Mouse (Mus musculus) kidney, embryonic 16.5 days (tissue): ENCODE results near the gene Kif1b. TPM values are rescaled to one million over a fixed set of nuclear protein-coding genes. Genes with fewer than 3 reads are reported as not detected.

Experiments
- ATAC-seq: fragments of 200-750 bp; cut with Nextera tagmentation; 2 replicates; pipeline ENCODE4 v1.8.0; 2017; ENCODE audit warnings: moderate TSS enrichment; ENCODE audit not compliant: low FRiP score, low TSS enrichment
- H3K27ac ChIP-seq: fragments of 300-500 bp; sonication (generic); 2 replicates; pipeline ENCODE4 v1.5.1; 2014; ENCODE audit warnings: low read length
- H3K27me3 ChIP-seq: fragments of 300-500 bp; sonication (generic); 2 replicates; pipeline ENCODE4 v1.6.1; 2014; ENCODE audit warnings: low read length, control low read depth, mixed read lengths; ENCODE audit not compliant: insufficient read depth
- H3K36me3 ChIP-seq: fragments of 300-500 bp; sonication (generic); 2 replicates; pipeline ENCODE4 v1.6.1; 2014; ENCODE audit warnings: low read length, control low read depth, mixed read lengths; ENCODE audit not compliant: insufficient read depth
- H3K4me1 ChIP-seq: fragments of 300-500 bp; sonication (generic); 2 replicates; pipeline ENCODE4 v1.6.1; 2014; ENCODE audit warnings: low read length, control low read depth, mixed read lengths; ENCODE audit not compliant: insufficient read depth
- H3K4me2 ChIP-seq: fragments of 300-500 bp; sonication (generic); replicated peaks from 2 replicates; pipeline ENCODE4 v1.6.1; 2014; ENCODE audit warnings: low read depth, low read length
- H3K4me3 ChIP-seq: fragments of 300-500 bp; sonication (generic); 2 replicates; pipeline ENCODE4 v1.5.1; 2014; ENCODE audit warnings: mild to moderate bottlenecking, low read length
- H3K9ac ChIP-seq: fragments of 300-500 bp; sonication (generic); replicated peaks from 2 replicates; pipeline ENCODE4 v1.6.1; 2014; ENCODE audit warnings: low read length
- H3K9me3 ChIP-seq: fragments of 300-500 bp; sonication (generic); 2 replicates; pipeline ENCODE4 v1.6.1; 2016; ENCODE audit warnings: low read length, control low read depth
- WGBS: fragments of 180-500 bp; shearing (Covaris S2); extraction: QIAGEN DNeasy Blood & Tissue Kit; methylation state at CpG from one replicate; pipeline ENCODE4 v1.1.7; 2014; 5-methylcytosine and 5-hydroxymethylcytosine counted together
- polyA plus RNA-seq: library from polyadenylated mRNA; unstranded; fragments of >200 nt; fragmentation: Nextera tagmentation; extraction: Ambion mirVana; gene quantifications from 2 replicates; pipeline ENCODE4 v1.2.1, GENCODE M21; 2015

Kif1b gene
- polyA plus RNA-seq, 1 experiment from 2014 or later, result 25.7 TPM

GRCm38 (mm10) chr4:149147528-149147927 lies 160.0 kb downstream of the Kif1b start:
- peaks cover 22% of the 10 kb centered on the region for H3K36me3 ChIP-seq
- 83% methylated on average over 7 of the region's 7 CpGs for WGBS
- H3K4me3 ChIP-seq, result no peak overlapping the region
- H3K9me3 ChIP-seq, result no peaks in the 10 kb centered on the region
- no peak overlapping the region for H3K4me2 ChIP-seq
- no peak for ATAC-seq
- H3K9ac ChIP-seq, result no peak overlapping the region
- H3K27me3 ChIP-seq, result no peaks in the 10 kb centered on the region
- H3K4me1 ChIP-seq, result peaks cover 9% of the 10 kb centered on the region; the same call in 1 of the 2 replicates
- 0 out of 2 replicates have a peak overlapping the region, but pooled peaks have one; percentile 22 for H3K27ac ChIP-seq

DNA sequence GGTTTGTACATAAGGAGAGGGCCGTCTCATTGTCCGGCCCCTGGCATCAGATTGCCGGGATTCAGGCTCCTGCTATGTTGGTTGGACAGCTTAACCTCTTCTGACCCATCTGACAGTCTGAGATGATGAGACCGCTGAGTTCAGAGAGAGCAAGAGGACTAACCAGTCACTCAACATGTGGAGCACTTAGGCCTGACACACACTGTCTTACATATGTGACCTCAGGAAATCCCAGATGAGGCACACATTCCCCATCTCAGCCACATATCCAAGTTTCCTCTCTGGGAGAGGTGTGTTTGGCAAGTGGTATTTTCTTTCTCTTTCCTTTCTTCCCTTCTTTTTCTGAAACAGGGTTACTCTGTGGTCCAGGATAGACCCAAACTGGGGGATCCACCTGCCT lies 162.3 kb downstream of the Kif1b start:
- no peaks in the 10 kb centered on the region for H3K27me3 ChIP-seq
- WGBS, result 84% methylated on average over 4 of the region's 4 CpGs
- no peak for ATAC-seq

DNA sequence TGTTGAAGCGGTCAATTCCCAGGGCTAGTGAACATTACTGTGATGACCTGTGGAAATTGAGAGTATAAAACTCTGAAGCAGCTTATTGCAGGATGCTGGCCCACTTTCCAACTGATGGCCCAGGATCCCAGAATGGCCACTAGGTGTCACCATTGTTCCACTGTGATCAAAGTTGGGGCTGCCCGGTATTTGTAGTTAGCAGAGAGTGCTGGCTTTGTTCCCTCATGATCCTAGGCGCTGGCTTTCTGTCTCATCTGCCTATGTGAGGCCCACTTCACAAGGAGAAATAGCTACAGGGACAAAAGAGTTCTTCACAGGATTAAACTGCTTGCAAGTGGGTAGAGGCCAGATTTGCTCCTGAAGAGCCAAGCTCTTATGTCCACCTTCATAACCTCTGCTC lies 163.0 kb downstream of the Kif1b start:
- H3K4me3 ChIP-seq, result no peak overlapping the region
- no peak overlapping the region for H3K27ac ChIP-seq
- no peak overlapping the region; the same call in 1 of the 2 replicates for H3K9ac ChIP-seq
- 1% methylated on average over 3 of the region's 3 CpGs for WGBS
- H3K9me3 ChIP-seq, result no peaks in the 10 kb centered on the region
- no peaks in the 10 kb centered on the region for H3K36me3 ChIP-seq
- H3K4me2 ChIP-seq, result no peak overlapping the region
- no peaks in the 10 kb centered on the region for H3K27me3 ChIP-seq
- ATAC-seq, result peak; percentile 90
- peaks cover 9% of the 10 kb centered on the region; the same call in 1 of the 2 replicates for H3K4me1 ChIP-seq

More for the DNA sequence above, 162.3 kb downstream of the Kif1b start:
- Histone ChIP-seq H3K9ac (no peak overlapping the region), H3K4me2 (no peak overlapping the region), H3K27ac (no peak overlapping the region), H3K9me3 (no peaks in the 10 kb centered on the region), H3K36me3 (0 out of 2 replicates have a peak, but pooled peaks cover under 1% of the 10 kb centered on the region), H3K4me1 (peaks cover 9% of the 10 kb centered on the region; the same call in 1 of the 2 replicates), H3K4me3 (no peak overlapping the region)

DNA sequence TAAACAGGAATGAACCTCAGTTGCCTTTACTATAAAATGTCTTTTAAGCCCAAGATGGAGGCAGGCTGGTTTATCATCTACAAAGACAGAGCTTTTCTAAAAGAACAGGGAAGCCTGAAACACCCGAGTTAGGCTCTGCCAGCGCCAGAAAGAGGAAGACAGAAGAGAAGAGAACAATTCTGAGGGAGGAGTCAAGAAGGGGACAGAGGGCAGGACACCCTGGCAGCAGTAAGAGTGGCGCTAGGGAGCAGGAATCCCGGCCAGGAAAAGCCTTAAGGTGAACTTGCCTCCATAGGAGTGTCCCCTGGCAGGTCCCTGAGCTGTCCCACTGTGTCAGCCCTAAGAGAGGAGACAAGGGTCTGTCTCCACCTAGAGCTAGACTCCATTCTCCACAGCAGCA lies 163.9 kb downstream of the Kif1b start:
- Histone ChIP-seq H3K27me3 (no peaks in the 10 kb centered on the region), H3K4me2 (no peak overlapping the region), H3K9me3 (no peaks in the 10 kb centered on the region), H3K4me1 (peaks cover 9% of the 10 kb centered on the region; the same call in 1 of the 2 replicates), H3K9ac (no peak overlapping the region), H3K27ac (no peak overlapping the region), H3K4me3 (no peak overlapping the region), H3K36me3 (no peaks in the 10 kb centered on the region)
- ATAC-seq, result no peak
- 16% methylated on average over 4 of the region's 4 CpGs for WGBS

DNA sequence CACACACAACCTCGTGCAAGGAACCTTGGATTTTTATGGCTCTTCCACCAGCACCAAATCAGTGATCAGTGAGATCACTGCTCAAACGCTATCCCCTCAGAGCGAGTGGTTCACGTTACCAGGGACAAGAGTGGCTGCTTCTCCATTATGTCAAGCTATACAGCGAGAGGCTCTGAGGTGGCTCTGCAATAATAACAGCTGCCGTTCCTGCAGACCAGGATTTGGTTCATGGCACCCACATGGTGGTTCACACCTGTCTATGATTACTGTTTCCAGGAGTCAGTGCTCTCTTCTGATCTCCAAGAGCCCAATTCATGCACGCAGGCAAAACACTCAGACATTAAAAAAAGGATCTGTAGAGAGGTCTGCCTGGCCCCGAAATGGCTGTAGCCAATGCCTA lies 169.0 kb downstream of the Kif1b start:
- Histone ChIP-seq H3K4me2 (no peak overlapping the region), H3K4me1 (peaks cover 6% of the 10 kb centered on the region), H3K4me3 (no peak overlapping the region), H3K9me3 (no peaks in the 10 kb centered on the region), H3K36me3 (no peaks in the 10 kb centered on the region), H3K27me3 (no peaks in the 10 kb centered on the region), H3K27ac (no peak overlapping the region), H3K9ac (no peak overlapping the region)
- ATAC-seq, result no peak
- WGBS, result 64% methylated on average over 8 of the region's 8 CpGs

DNA sequence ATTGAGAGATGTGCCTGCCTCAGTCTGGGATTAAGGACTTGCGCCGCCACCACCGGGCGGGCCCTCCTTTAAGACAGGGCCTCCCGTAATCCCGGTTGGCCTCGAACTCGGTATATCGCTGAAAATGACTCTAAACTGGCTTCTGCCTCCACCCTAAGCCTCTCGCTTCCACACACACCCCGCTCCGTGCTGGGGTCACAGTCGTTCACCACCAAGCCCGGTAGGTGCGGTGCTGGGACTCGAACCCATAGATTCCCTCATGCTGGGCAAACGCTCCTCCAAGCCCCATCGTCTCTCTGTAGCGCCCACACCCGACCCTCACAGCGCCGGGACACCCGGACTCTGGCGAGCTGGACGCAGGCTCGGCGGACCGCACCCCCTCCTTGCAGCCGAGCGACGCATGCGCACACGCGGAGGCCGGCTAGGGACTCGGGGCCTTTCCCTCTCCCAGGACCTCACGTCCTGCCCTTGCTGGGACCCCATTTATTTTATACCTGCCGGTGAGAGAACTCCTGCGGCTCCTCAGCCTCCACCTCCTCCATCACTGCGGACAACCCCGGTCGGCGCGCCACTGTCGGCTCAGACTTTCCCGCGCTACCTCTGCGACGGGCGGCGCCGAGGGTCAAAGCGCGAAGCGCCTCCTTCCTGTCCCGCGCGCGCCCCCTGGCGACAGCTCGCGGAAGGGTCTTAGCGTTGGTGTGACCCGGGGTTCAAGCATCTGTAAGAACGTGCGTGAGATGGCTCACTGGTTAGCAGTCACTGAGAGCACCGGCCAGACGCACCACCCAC lies 170.3 kb downstream of the Kif1b start, which contains the start of gene Cenps:
Gene Cenps (minus strand): TSS at position 648 of the 789 bp plus-strand sequence.
- peak within 1 kb of the TSS; percentile 66 for H3K4me2 ChIP-seq
- peak within 1 kb of the TSS; percentile 65 for H3K4me3 ChIP-seq
- H3K4me1 ChIP-seq, result peaks cover 6% of the 10 kb centered on the region
- H3K27me3 ChIP-seq, result no peaks in the 10 kb centered on the region
- H3K9ac ChIP-seq, result peak within 1 kb of the TSS; percentile 78
- H3K36me3 ChIP-seq, result no peaks in the 10 kb centered on the region
- WGBS, result 1% methylated on average over 68 of the region's 68 CpGs
- peak within 1 kb of the TSS; percentile 92 for H3K27ac ChIP-seq
- H3K9me3 ChIP-seq, result no peaks in the 10 kb centered on the region
- peak; percentile 94 for ATAC-seq

GRCm38 (mm10) chr4:149136116-149136850 lies 171.2 kb downstream of the Kif1b start:
- no peak for ATAC-seq
- Histone ChIP-seq H3K4me2 (peak overlapping the region; percentile 66), H3K4me1 (peaks cover 6% of the 10 kb centered on the region), H3K27me3 (no peaks in the 10 kb centered on the region), H3K4me3 (peak overlapping the region; percentile 65), H3K27ac (no peak overlapping the region), H3K9me3 (no peaks in the 10 kb centered on the region), H3K9ac (peak overlapping the region; percentile 78), H3K36me3 (no peaks in the 10 kb centered on the region; the same call in 1 of the 2 replicates)
- 69% methylated on average over 18 of the region's 18 CpGs for WGBS

- no peak for ATAC-seq
These were observed 174.1 kb downstream of the Kif1b start for GRCm38 (mm10) chr4:149133395-149133794.

DNA sequence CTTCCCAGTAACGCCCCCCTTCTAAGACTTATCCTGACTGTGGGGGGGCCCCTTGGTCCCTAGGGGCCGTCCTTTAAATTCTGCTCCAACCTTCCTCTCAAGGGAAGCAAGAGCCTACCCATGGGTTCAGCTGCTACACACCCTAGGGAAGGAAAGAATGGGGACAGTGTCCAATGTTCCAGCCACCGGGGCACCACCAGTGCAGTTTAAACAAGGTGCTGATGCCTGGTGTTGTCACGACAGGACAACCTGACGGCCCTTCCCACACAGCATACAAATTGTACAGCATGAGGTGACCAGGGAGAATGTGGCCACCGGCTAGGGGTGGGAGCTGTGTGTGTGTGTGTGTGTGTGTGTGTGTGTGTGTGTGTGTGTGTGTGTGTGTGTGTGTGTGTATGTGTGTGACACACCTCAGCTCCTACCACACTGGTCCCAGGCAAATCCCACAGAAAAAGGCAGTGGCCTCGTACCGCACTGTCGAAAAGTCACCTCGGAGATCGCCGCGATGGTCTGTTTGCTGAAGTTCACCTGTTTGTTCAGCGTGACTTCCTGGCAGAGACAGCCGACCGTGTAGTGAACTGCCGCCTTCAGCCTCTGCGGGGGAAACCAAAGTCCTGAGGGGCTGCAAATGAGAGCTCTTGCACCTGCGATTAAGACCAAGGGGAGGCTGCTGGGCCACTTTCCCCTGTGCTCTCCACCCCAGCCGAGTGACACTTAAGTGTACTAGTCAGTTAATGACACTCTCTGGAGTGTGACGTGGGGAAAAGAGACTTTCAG lies 175.5 kb downstream of the Kif1b start:
- ATAC-seq, result no peak
- no peak overlapping the region for H3K4me3 ChIP-seq
- no peaks in the 10 kb centered on the region for H3K27me3 ChIP-seq
- no peak overlapping the region for H3K27ac ChIP-seq
- H3K9ac ChIP-seq, result no peak overlapping the region
- peaks cover 8% of the 10 kb centered on the region for H3K4me1 ChIP-seq
- no peak overlapping the region for H3K4me2 ChIP-seq
- H3K9me3 ChIP-seq, result no peaks in the 10 kb centered on the region
- WGBS, result 73% methylated on average over 21 of the region's 21 CpGs
- H3K36me3 ChIP-seq, result peaks cover 8% of the 10 kb centered on the region; the same call in 1 of the 2 replicates

More at GRCm38 (mm10) chr4:149133395-149133794, 174.1 kb downstream of the Kif1b start:
- no peaks in the 10 kb centered on the region for H3K27me3 ChIP-seq
- H3K4me1 ChIP-seq, result peaks cover 6% of the 10 kb centered on the region
- no peak overlapping the region for H3K4me3 ChIP-seq
- H3K36me3 ChIP-seq, result peaks cover 6% of the 10 kb centered on the region; the same call in 1 of the 2 replicates
- WGBS, result 69% methylated on average over 5 of the region's 5 CpGs
- no peak overlapping the region for H3K9ac ChIP-seq
- H3K9me3 ChIP-seq, result no peaks in the 10 kb centered on the region
- H3K27ac ChIP-seq, result no peak overlapping the region
- no peak overlapping the region for H3K4me2 ChIP-seq
